Mouse (Mus musculus): ENCODE measurements at regions not wholly inside any gene's neighbourhood (a gene's known extent, or its start where the extent isn't known, plus 50 kb on each side); places are given as distances from the start of the nearest gene placed in this dataset.

DNA sequence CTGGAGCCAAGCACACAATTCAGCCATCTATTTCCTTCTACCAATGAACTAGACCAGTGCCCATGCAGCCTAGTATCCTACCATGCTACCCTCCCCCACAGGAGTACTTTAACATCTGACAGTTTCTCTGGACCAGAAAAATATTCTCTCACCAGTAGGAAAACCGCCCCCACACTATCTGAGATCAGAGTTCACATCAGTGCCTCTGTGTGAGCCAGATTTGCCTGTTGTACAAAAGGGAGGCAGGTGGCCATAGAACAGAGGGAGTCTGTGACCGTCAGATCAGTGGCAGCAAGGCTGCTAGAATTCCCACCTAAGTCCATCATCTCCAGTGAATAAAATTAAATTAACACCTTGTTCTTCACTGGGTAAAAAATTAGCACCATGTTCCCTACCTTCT, 166.5 kb downstream of the Atp23 start:
- no peak for DNase-seq

DNA sequence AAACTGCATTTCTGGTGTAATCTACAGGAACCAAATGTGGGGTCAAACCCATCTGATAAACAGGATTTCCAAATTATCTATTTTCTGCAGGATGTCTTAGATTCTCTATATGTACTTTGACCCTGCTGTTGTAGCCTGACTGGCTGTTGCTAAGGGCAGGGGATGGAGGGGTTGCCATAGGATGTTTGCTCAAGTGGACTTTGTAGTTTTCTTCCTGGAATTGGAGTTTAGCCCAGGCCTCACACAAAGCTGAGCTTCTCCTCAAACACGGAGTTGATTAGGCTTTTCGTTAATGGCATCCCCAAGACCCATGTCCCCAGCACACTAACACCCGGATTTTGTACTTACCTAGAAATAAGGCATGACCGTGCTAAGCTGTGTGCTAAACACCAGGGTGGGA, 173.3 kb downstream of the Atp23 start:
- no peak for DNase-seq

DNA sequence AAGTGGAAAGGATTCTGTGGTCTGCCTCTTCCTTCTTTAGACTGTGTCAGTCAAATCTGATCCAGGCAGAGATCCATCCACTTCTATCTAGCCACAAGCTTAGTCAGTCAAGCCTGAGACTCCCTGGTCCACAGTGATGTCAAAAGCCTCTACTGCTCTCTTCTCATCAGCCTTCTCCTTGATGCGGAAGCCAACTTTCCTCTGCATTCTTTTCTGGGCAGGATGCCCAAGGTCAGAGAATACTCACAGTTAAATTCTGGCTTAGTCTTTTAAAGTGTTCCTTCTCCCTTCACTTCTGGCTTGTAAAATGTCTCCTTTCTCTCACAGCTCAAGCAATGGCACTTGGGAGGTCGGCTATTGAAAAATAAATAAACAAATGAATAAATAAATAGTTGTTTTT, 183.2 kb downstream of the Atp23 start:
- peak in 1 of 2 experiments; percentile 7 for DNase-seq

DNA sequence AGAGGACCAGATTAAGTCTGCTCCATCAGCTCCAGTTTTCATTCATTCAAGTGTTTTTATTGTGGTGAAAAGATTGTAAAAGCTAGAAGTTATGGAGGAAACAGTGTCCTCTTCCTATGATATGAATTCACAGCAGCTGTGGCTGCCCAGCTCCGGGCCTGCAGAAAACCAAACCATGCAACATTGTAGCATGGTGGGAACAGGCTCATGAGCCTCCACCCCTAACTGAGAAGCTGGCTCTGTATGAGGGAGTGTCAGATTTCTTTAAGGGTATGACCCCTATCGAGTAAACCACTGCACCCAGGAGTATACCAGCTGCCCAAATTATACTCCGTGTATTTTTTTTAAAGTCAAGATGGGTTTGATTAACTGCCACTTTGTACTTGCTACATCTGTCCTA, 189.4 kb downstream of the Atp23 start:
- no peak for DNase-seq

DNA sequence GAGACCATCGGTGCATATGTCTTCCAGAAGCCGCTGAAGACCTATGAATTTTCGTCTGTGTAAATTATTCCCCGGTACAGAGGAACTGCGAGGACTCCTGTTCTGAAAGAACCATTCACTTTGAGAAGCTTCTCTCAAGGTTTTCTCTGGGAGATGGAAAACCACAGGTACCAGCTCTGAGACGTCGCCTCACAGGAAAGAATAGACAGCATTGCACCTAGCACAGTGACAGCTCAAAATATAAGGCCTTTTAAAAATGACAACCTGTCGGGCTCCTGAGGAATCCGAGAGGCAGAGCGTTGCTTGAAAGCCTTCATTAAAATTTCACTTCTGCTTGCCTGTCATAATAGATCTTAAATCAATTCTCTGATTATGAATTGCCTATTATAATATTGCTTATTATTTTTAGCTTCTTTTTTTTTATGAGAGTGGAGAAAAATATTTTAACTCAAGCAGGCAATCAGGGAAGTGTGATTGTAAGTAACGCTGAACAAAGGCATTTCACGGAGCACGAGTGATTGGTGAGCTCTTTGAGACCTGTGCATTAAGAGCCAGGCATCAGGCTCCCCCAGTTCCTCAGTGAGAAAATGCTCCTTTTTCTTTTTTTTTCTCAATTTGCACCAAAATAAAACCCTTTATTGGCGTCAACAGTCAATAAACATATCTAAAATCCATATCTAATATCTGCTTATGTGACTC, 191.8 kb downstream of the Atp23 start:
- no peak for DNase-seq

DNA sequence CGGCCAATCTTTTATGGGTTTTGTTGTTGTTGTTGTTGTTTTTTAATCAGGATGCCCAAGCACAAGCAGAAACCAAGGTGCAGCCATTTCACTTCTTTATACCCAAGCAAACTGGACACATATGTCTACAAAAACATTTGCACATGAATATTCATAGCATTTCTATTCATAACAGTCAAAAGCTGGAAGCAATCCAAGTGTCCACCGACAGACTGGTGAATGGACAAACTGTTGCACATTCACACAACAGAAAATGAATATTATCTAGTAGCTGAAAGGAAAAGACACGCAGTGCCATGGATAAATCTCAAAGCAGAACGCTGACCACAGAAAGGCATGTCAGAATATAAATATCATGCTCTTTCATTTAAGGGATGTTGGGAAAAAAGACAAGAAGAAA, 192.4 kb downstream of the Atp23 start:
- no peak for DNase-seq

DNA sequence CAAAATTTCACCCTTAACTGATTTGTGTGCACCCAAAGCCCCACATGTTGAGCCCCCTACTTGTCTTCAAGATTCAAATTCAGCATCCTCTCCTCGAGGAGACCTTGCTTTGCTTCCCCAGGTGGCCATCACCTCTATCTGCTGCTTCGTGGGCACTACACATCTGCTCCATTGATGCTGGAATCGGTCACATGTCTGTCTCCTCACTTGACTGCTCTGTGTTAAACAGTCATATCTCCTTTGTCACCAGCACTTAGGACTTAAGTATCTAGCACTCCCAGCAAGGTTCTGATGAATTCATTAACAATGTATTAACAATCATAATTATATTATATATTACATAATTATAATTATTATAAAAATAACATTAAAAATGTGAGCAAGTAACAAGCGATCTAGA, 192.9 kb downstream of the Atp23 start:
- DNase-seq: no peak

DNA sequence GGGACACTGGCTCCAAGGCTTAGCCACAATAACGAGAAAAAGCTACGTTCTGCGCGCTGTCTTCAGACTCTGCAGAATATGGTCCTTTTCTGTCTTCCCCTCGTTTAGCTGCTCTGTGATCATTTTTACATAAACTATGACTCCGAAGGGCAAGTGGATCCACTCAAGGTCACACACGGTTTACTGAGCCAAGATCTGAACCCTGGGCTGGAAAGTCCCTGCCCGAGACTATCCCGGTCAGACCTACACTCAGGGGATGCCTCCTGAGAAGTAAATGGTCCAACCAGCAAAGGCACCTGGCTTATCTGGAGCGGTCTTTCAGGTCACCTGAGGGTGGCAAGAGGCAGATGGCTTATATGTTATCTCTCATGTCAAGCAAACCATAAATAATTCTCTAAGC, 204.1 kb downstream of the Atp23 start:
- no peak for DNase-seq

DNA sequence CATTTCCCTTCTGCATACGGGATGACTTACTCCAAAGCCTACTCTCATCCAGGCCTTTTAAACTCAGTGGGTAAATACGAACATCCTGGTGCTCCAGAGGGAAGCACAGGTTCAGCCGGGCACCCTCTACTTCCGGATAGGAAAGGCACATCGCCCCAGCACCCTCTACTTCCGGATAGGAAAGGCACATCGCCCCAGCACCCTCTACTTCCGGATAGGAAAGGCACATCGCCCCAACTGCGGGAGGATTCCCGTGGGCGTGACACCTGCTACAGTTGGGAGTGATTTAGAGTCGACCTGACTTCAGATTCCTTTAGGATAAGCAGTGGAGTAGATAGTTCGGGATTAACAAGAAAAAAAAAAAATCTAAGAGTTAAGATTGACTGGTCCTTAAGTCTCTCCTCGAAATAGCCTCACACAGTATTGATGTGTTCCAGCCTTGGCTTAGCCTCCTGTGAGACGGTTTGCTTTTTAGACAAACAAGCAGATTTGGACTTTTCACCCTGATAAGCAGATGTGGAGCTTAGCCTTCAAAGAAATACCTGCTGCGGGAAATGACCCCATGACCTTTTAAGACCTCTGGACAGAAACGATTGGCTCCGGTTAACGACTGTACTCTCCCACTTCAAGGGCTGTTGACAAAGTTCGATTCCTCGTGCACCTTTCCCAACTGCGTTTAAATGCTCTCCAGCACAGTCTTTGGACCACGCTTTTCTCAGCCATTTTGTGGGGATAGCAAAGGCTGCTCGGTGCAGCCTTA, 210.1 kb downstream of the Atp23 start:
- DNase-seq: no peak

DNA sequence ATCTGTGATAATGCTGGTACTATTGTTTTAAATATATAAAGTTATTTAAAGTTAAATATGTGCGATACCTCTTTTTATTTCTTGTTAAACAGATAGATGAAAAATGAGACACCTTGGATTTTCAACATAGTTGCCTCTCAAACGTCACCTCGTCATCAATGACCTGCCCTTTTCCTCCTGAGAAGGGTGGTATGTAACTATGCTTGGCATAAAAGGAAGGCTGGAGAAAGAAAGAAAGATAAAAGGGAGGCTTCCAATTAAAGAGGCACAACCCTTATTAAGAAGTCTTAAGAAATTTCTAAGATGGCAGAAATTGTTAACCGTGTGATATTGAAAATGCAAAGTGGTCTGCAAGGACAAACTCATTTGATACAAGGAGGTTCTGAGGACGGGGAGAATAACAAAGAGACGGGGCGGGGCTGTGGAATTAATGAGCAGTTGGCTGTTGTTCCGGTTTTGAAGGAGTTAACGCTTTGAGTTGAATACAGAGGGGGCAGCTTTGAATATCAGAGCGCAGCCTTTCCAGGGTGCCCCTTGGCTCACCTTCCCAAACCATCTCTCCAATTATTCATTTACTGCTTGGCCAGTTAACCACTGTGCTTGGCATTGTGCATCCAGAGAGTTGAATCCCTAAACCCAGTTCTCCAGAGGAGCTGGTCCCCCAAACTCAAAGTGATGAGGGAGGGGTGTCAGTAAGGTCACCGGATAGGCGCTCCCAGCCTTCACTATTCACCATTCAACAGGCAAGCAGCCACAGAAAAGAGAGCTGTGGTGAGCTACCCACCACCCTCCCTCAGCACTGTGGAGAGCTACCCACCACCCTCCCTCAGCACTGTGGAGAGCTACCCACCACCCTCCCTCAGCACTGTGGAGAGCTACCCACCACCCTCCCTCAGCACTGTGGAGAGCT, 220.6 kb downstream of the Atp23 start:
- no peak for DNase-seq

DNA sequence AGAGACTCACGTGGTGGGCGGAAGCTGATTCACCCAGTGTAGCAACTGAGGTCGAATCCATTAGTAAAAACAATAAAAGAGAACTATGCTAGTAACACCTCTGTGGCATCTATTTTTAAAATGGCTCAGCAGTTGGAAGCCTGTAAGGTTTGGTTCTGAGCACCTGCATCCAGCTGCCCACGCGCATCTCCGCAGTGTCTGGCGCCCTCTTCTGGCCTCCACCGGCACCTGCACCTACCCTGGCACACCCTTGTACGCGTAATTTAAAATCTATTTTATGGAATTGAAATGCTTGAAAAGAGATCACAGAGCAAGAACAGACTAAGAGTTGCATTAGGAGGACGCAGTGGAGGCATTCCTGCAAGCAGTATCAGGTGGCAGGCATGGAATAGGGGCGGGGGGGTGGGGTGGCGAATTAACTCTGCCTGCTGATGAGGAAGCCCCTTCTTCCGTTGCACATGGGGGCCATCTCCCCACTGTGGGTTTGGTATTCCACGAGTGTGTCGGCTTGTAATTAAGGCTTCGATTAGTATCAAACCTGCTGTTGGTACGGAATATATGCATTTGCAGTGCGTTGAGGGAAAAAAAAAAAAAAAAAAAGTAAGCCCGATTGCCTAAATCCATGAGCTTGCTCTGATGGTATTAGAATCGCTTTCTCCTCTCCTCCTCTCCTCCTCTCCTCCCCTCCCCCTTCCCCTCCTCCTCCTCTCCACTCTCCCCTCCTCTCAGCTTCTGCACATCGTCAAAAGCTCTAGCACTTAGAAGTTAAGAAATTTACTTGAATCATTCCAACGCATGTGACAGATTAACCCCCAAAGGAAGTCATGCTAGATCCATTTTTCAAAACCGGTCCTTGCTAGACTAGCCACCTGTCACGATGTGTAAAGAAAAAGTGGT, 221.7 kb downstream of the Atp23 start:
- no peak for DNase-seq

DNA sequence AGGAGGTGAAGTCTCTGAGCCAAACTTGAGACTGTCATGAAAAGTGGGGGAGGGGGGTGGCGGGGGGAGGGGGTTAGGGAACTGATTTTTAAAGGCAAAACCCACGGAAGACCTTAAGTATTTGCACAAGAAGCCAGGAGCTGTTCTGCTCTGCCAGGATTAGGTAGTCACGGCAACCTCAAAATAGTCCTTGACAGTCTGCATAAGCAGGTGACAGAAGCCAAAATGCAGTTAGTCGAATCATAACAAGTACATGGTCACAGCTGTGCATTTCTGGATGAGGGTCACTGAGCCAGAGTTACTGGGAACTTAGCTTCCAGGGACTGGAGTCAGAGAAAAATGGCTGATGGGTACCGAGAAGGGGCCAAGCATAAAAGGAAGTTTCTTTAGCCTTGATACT, 227.7 kb downstream of the Atp23 start:
- DNase-seq: no peak

DNA sequence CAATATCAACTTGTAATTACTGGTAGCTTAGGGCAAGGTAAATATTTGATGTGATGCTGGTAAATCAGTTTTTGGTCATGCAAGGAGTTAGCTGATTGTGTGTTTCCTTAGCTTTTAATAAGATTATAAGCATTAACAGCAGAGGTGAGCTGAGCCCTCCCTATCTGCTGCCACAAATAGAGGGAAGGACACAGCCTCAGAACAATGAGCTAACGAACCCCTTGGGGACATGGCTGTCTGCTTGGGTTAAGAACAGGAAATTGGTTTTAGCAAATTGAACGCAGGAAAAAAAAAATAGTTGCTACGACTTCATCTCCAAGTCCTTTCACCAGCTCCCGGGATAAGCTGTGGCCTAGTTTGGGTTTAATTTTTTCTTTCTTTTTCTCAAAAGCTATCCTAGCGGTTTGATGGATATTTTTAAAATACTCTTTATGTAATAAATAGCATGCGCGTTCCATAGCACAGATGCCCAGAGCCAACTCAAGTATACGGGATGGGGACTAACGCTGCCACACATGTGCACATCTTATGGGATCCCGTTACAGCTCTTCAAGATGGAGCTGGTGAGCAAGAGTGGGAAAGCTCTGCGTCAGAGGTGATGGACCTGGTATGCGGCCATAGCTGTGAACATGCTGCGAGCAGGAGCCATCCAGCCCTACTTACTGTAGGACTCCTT, 236.6 kb downstream of the Atp23 start:
- no peak for DNase-seq

DNA sequence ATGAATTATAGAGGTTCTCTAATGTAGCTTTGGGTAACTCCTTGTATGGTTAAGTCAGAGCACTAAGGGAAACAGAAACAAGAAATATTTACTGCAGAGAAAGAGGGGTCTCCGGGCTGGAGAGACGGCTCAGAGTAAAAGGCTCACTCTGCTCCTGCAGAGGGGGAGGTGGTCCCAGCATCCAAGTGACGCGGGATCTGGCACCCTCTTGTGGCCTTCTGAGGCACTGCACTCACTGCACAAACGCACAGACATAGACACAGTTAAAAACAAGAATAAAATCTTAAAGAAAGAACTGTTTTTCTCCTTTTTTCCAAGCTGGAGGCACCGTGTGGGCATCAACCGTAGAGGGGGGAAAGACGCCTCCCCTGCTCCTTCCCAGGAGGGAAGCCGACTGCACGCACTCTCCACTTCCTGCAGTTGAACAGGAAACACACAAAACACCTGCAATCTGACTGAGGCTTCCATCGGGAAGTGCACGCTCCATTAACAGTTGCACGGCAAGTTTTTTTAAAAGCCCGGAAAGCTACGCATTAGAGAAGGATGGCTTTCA, 237.6 kb downstream of the Atp23 start:
- no peak for DNase-seq

DNA sequence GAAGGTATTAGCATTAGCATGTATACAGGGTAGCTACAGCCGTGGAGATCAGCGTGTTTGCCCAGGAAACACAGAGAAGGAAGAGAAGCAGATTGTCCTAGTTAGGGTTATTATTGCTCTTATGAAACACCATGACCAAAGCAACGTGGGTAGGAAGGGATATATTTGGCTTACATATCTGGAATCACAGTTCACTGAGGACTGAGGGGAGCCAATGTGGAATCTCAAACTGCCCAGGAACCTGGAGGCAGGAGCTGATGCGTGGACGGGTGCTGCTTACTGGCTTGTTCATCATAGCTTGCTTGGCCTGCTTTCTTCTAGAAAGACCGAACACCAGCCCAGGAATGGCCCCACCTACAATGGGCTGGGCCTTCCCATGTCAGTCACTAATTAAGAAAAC, 238.4 kb downstream of the Atp23 start:
- DNase-seq: no peak

DNA sequence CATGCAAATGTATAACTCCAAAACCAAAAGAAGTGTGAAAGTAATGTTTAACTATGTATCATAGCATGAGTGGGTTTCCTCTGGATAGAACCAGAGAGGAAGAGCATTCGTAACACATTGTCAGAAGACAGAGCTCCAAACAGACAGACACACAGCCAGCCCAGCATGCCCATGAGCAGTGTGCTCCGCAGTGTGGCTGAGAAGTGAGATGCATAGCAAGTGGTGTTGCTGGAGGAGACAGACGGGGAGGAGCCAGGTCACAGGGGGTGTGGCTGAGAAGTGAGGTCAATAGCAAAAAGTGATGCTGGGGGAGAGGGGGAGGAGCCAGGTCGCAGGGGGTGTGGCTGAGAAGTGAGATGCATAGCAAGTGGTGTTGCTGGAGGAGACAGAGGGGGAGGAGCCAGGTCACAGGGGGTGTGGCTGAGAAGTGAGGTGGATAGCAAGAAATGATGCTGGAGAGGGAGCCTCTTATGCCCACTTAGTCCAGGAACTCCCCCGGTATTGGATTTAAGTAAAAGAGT, 240.0 kb downstream of the Atp23 start:
- no peak for DNase-seq

DNA sequence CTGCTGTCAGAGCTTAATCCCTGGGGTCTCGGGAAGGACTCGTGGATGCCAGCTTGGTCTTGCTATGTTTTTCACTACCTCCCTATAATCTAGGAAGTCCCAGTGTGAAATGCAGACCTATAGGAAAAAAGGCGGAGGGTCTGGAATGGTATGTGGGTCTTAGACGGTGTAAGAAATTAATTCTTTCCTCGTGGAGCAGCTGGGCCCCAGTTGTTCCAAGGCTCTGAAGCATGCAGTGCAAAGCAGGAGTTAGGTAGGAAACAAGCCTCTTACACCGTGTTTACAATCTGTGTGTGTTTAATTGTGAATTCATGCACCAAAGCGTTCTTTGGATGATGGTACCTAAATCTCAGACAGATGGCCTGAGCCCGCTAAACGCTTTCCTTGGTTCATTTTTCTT, 241.1 kb downstream of the Atp23 start:
- DNase-seq: no peak

DNA sequence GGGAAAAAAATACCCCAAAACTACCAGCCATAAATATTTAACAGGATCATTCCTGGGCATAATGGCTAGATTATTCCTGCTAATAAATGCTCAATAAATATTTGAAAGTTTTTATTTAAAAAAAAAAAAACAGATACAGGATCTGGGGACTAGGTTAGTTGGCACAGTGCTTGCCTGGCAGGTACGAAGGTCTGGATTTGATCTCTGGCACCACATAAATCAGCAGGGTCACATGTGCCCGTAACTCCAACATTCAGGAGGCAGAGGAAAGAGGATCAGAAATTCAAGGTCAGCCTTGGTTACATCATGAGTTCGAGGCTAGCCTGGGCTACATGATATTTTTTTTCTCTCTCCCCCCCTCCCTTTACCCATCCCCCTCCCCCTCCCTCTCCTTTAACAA, 248.5 kb downstream of the Atp23 start:
- no peak for DNase-seq

DNA sequence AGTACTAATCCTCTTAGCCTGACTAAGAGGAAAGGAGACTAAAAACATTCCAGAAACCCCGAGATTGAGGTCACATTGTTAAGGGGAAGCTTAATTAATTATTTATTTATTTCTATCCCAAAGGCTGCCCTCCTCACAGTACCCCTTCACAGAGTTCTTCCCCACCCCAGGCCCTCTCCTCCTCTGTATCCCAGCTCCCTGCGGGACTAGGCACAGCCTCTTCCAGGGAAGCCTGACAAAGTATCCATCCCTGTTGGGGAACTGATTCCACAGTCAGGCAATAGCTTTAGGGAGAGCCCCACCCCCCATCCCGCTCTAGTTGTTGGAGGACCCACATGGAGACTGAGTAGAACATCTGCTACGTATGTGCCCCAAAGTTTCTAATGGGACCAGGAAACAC, 254.6 kb downstream of the Atp23 start:
- DNase-seq: no peak

DNA sequence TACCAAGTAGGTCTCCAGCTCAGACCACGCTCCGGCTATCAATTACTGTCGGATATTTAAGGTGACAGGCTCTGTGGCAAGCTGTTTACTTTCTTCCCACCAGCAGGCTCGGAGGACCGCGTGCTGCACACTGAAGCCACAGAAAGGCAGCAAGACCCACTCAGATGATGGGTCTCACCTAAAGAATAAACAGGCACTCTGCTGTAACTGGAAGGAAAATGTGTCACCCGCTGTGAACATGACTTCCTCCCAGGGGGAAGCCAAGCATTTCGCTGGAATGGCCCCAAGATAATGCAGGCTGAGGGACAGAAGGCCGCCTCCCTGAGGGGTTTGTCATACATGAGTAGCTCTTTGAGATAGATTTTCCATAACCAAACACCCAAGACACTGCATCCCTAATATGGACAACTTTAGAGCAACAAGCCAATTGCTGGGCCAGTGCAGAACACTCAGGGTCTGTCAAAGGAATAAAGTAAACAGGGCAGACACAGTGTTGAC, 259.3 kb downstream of the Atp23 start:
- DNase-seq: peak; percentile 18 to 58

DNA sequence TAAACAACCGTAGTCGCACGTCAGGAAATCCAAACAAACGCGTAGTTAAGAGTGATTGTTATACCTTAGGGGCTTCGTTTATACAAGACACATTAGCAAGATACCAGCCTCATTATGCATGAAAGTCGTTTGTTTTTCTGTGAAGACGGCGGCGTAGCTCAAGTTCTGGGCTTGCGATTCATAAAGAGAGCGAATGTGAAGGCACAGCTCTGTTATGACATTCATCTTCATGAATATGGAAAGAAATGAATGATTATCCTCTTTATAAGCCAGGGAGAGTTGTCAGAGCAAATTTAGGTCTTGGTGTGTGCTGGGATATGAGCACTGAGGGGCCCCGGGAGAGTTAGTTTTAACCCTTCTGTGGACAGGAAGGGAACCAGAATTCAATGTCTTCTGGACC, 266.4 kb downstream of the Atp23 start:
- DNase-seq: no peak
